Mouse (Mus musculus) skeletal muscle tissue, postnatal 0 days (tissue): Measurements from ENCODE around the gene Kif4. TPM values are rescaled to one million over a fixed set of nuclear protein-coding genes. Genes with fewer than 3 reads are reported as not detected.

Experiments
- polyA plus RNA-seq: library from polyadenylated mRNA; unstranded; fragments of >200 nt; fragmentation: Nextera tagmentation; extraction: Ambion mirVana; gene quantifications from 2 replicates; pipeline ENCODE4 v1.2.1, GENCODE M21; 2015

Gene Kif4
- 3.4 and 4.0 TPM in 2 replicates for polyA plus RNA-seq

DNA sequence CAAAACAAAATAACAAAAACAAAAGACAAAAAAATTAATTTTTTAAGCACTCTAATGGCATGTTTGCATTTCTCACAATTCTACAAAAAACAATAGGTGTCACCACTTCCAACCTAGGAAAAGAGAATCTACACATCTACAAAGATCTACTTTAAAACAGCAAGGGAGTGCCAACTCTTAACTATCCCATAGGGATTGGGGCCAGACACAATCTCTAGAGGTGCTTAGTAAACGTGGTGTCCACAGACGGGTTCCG, at the start of gene Kif4:
TSS of gene Kif4 (plus strand) at position 192 of the 256 bp plus-strand sequence.

GRCm38 (mm10) chrX:100594791-100595190, 30.7 kb upstream of the Kif4 start, which contains the start of gene P2ry4:
Gene P2ry4 (minus strand): TSS chrX:100594869.

GRCm38 (mm10) chrX:100605314-100605713, 20.2 kb upstream of the Kif4 start, which contains the start of gene Arr3:
Gene Arr3 (plus strand): TSS chrX:100605497.

DNA sequence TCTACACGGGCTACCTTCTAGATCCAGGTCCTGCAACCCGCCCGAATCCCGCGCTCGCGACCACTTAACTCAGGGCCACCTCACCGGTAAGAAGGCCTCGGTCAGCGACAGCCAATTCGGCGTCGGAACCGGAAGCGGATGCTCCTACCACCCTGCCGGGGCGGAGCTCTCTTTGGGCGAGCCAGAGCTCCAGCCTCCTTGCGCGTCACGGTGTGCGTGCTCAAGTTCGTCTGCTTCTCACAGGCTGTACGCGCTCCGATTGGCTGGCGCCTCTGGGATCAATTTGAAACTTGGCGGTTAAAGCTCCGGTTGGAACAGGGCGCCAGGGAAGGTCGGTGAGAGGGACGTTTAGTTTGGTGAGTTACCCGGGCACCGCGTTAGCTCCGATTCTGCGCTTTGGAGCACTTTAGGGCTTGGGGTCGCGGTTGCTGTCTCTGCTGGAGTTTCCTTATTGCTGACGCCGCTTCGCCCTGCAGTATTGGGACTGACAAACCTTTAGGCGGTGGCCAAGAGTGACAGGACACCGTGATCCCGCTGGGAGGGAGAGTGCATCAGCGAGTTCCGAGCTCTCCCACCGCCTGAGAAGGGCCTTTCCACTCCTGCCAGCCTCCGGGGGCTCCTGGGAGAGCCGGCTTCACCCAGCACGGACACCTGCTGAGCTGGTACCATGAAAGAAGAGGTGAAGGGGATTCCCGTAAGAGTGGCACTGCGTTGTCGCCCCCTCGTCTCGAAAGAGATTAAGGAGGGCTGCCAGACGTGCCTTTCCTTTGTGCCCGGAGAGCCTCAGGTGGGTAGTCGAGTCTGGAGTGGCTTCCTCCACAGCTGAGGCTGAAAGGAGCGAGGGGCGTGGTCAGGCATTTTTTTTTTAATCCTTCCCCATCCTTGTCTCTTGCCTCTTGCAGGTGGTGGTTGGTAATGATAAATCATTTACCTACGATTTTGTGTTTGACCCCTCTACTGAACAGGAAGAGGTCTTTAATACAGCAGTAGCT, 561 bp downstream of the Kif4 start, which contains the start of gene Pdzd11:
TSS of gene Pdzd11 (minus strand) at position 767 of the 992 bp plus-strand sequence.

DNA sequence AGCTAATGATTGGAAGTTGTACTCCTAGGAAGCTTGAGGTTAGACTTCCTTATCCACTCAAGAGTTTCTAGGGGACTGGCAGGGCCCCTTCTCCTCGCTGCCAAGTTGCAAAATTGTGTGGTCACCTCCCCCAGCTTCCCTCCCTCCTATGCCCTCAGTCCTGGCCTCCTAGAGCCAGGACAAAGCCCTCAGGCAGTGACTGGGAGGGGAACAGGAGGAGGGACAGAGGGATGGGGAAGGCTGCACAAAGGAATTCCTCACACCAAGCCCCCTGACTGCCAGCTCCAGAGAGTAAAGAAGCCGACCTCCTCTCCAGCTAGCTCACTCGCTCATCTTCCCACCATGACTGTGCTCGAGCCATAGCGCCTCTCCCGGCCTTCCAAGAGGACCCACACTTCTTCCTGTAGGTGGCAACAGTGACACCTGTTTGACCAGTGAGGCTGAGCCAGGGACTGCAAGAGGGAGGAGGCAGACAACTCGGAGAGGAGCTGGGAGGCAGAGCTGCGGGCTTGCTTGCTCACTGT, 104.2 kb downstream of the Kif4 start, which contains the start of gene Gdpd2:
TSS of gene Gdpd2 (plus strand) at position 209 of the 524 bp plus-strand sequence.

GRCm38 (mm10) chrX:100767181-100767884, 141.8 kb downstream of the Kif4 start, which contains the start of gene Dlg3:
Gene Dlg3 (plus strand): TSS chrX:100767722.

Other genes starting within 250 kb of the Kif4 start
- not detected in 2 replicates for gene Otud6a, start 196.7 kb upstream of the Kif4 start, polyA plus RNA-seq
- gene Awat2, start 183.0 kb upstream of the Kif4 start, polyA plus RNA-seq, result 0.21 and 0.52 TPM in 2 replicates
- gene Igbp1, start 131.4 kb upstream of the Kif4 start, polyA plus RNA-seq, result 24.6 and 25.6 TPM in 2 replicates
- not detected in 2 replicates for gene Dgat2l6, start 100.9 kb upstream of the Kif4 start, polyA plus RNA-seq
- not detected in 2 replicates for gene Awat1, start 53.5 kb upstream of the Kif4 start, polyA plus RNA-seq
- 0.27 TPM in 1 of 2 replicates, not detected in the other for gene P2ry4, start 30.9 kb upstream of the Kif4 start, polyA plus RNA-seq
- gene Arr3, start 20.2 kb upstream of the Kif4 start, polyA plus RNA-seq, result not detected in 2 replicates
- gene Pdzd11, start 831 bp downstream of the Kif4 start, polyA plus RNA-seq, result 52.0 and 60.6 TPM in 2 replicates
- gene Gdpd2, start 104.1 kb downstream of the Kif4 start, polyA plus RNA-seq, result 1.4 and 2.5 TPM in 2 replicates
- gene Dlg3, start 142.0 kb downstream of the Kif4 start, polyA plus RNA-seq, result 0.34 and 0.62 TPM in 2 replicates